Mouse (Mus musculus) gastrocnemius, adult 8-10 months (tissue): ENCODE results near the gene Trub1. TPM values are rescaled to one million over a fixed set of nuclear protein-coding genes. Genes with fewer than 3 reads are reported as not detected.

Source experiments
- DNase-seq, 2 experiments: peaks; one replicate each; pipeline ENCODE4 v3.0.0; 2022; ENCODE audit warnings: low spot score in 2 of 2
- total RNA-seq, 4 experiments: library from RNA; stranded (reverse); gene quantifications; 2 replicates each; pipeline ENCODE4 v1.2.4; 2022

Trub1 gene
- total RNA-seq, 4 experiments from 2014 or later, result 2.6 to 4.7 (median 4.0) TPM

- DNase-seq, result no peak
These were observed 38.3 kb downstream of the Trub1 start for GRCm38 (mm10) chr19:57491030-57491429.

GRCm38 (mm10) chr19:57494020-57494419 lies 41.3 kb downstream of the Trub1 start:
- no peak for DNase-seq

GRCm38 (mm10) chr19:57498110-57498743 lies 45.5 kb downstream of the Trub1 start:
- DNase-seq, result no peak

GRCm38 (mm10) chr19:57498884-57499410 lies 46.2 kb downstream of the Trub1 start:
- DNase-seq, result no peak

GRCm38 (mm10) chr19:57500254-57500653 lies 47.5 kb downstream of the Trub1 start:
- DNase-seq, result no peak

GRCm38 (mm10) chr19:57503144-57503543 lies 50.4 kb downstream of the Trub1 start:
- DNase-seq, result no peak

- no peak for DNase-seq
These were observed 52.6 kb downstream of the Trub1 start for GRCm38 (mm10) chr19:57505048-57505932.

GRCm38 (mm10) chr19:57506591-57506990 lies 53.9 kb downstream of the Trub1 start:
- DNase-seq, result no peak

- DNase-seq, result no peak
These were observed 55.6 kb downstream of the Trub1 start for GRCm38 (mm10) chr19:57508261-57508788.

- no peak for DNase-seq
These were observed 57.1 kb downstream of the Trub1 start for GRCm38 (mm10) chr19:57509758-57510319.

GRCm38 (mm10) chr19:57510836-57511235 lies 58.1 kb downstream of the Trub1 start:
- no peak for DNase-seq

GRCm38 (mm10) chr19:57513123-57513522 lies 60.4 kb downstream of the Trub1 start:
- DNase-seq, result no peak

GRCm38 (mm10) chr19:57521721-57522120 lies 69.0 kb downstream of the Trub1 start:
- DNase-seq, result no peak

GRCm38 (mm10) chr19:57523363-57523762 lies 70.7 kb downstream of the Trub1 start:
- DNase-seq, result no peak

- DNase-seq, result no peak
These were observed 73.0 kb downstream of the Trub1 start for GRCm38 (mm10) chr19:57525693-57526092.

- DNase-seq, result no peak
These were observed 77.5 kb downstream of the Trub1 start for GRCm38 (mm10) chr19:57530212-57530611.

- no peak for DNase-seq
These were observed 81.5 kb downstream of the Trub1 start for GRCm38 (mm10) chr19:57534262-57534661.

GRCm38 (mm10) chr19:57536512-57536911 lies 83.8 kb downstream of the Trub1 start:
- no peak for DNase-seq

- no peak for DNase-seq
These were observed 84.9 kb downstream of the Trub1 start for GRCm38 (mm10) chr19:57537510-57538182.

GRCm38 (mm10) chr19:57540118-57540517 lies 87.4 kb downstream of the Trub1 start:
- DNase-seq, result no peak
